Mouse (Mus musculus) hindbrain, embryonic 16.5 days (tissue): Measurements from ENCODE around the gene Plxdc2. TPM values are rescaled to one million over a fixed set of nuclear protein-coding genes. Genes with fewer than 3 reads are reported as not detected.

Experiments
- ATAC-seq: fragments of 200-750 bp; cut with Nextera tagmentation; 2 replicates; pipeline ENCODE4 v1.8.0; 2017; ENCODE audit warnings: moderate TSS enrichment, moderate library complexity
- H3K27ac ChIP-seq: fragments of 300-500 bp; sonication (generic); 2 replicates; pipeline ENCODE4 v1.5.1; 2014; ENCODE audit warnings: low read depth, mild to moderate bottlenecking, control low read depth, low read length, moderate library complexity
- H3K27me3 ChIP-seq: fragments of 300-500 bp; sonication (generic); replicated peaks from 2 replicates; pipeline ENCODE4 v1.6.1; 2014; ENCODE audit warnings: low read length; ENCODE audit not compliant: control insufficient read depth, insufficient read depth
- H3K36me3 ChIP-seq: fragments of 300-500 bp; sonication (generic); 2 replicates; pipeline ENCODE4 v1.6.1; 2014; ENCODE audit warnings: mild to moderate bottlenecking, low read length, moderate library complexity, mixed read lengths; ENCODE audit not compliant: control insufficient read depth, insufficient read depth
- H3K4me1 ChIP-seq: fragments of 300-500 bp; sonication (generic); 2 replicates; pipeline ENCODE4 v1.6.1; 2014; ENCODE audit warnings: low read depth, low read length; ENCODE audit not compliant: control insufficient read depth, insufficient read depth
- H3K4me2 ChIP-seq: fragments of 300-500 bp; sonication (generic); 2 replicates; pipeline ENCODE4 v1.6.1; 2014; ENCODE audit warnings: mild to moderate bottlenecking, low read length, control low read depth, moderate library complexity
- H3K4me3 ChIP-seq: fragments of 300-500 bp; sonication (generic); 2 replicates; pipeline ENCODE4 v1.5.1; 2014; ENCODE audit warnings: mild to moderate bottlenecking, low read length, control low read depth, moderate library complexity
- H3K9ac ChIP-seq: fragments of 300-500 bp; sonication (generic); 2 replicates; pipeline ENCODE4 v1.6.1; 2014; ENCODE audit warnings: low read depth, mild to moderate bottlenecking, control low read depth, low read length, moderate library complexity
- H3K9me3 ChIP-seq: fragments of 300-500 bp; sonication (generic); 2 replicates; pipeline ENCODE4 v1.6.1; 2014; ENCODE audit warnings: mild to moderate bottlenecking, low read length, moderate library complexity; ENCODE audit not compliant: control insufficient read depth
- WGBS: fragments of 180-500 bp; shearing (Covaris S2); extraction: QIAGEN DNeasy Blood & Tissue Kit; methylation state at CpG from one replicate; pipeline ENCODE4 v1.1.7; 2014; 5-methylcytosine and 5-hydroxymethylcytosine counted together
- polyA plus RNA-seq: library from polyadenylated mRNA; unstranded; fragments of >200 nt; fragmentation: Nextera tagmentation; extraction: Ambion mirVana; gene quantifications from 2 replicates; pipeline ENCODE4 v1.2.1, GENCODE M21; 2015

Plxdc2 gene
- polyA plus RNA-seq, 1 experiment from 2014 or later: 30.6 TPM

- Histone ChIP-seq H3K27me3 (no peaks in the 10 kb centered on the region), H3K4me1 (no peaks in the 10 kb centered on the region), H3K4me2 (no peak overlapping the region), H3K36me3 (no peaks in the 10 kb centered on the region), H3K9ac (no peak overlapping the region), H3K9me3 (no peaks in the 10 kb centered on the region), H3K27ac (no peak overlapping the region), H3K4me3 (no peak overlapping the region)
- 51% methylated on average over 3 of the region's 3 CpGs for WGBS
- ATAC-seq: no peak
Observed at GRCm38 (mm10) chr2:16507540-16508230, 151.6 kb downstream of the Plxdc2 start.

- WGBS: 45% methylated on average over 2 of the region's 2 CpGs
- Histone ChIP-seq H3K4me1 (no peaks in the 10 kb centered on the region), H3K4me2 (no peak overlapping the region), H3K4me3 (no peak overlapping the region), H3K9me3 (no peaks in the 10 kb centered on the region), H3K27me3 (no peaks in the 10 kb centered on the region), H3K36me3 (no peaks in the 10 kb centered on the region), H3K9ac (no peak overlapping the region), H3K27ac (no peak overlapping the region)
- ATAC-seq: no peak
Observed at GRCm38 (mm10) chr2:16518148-16518547, 162.0 kb downstream of the Plxdc2 start.

GRCm38 (mm10) chr2:16523427-16523826 is 167.3 kb downstream of the Plxdc2 start:
- Histone ChIP-seq H3K4me3 (no peak overlapping the region), H3K27ac (no peak overlapping the region), H3K9me3 (no peaks in the 10 kb centered on the region), H3K4me1 (no peaks in the 10 kb centered on the region), H3K27me3 (no peaks in the 10 kb centered on the region), H3K9ac (no peak overlapping the region), H3K4me2 (no peak overlapping the region), H3K36me3 (no peaks in the 10 kb centered on the region)
- peak; percentile 85 for ATAC-seq
- 67% methylated on average over 1 of the region's 1 CpGs for WGBS

GRCm38 (mm10) chr2:16532244-16532643 is 176.1 kb downstream of the Plxdc2 start:
- no peak overlapping the region for H3K4me2 ChIP-seq
- H3K27me3 ChIP-seq: no peaks in the 10 kb centered on the region
- no peak overlapping the region for H3K4me3 ChIP-seq
- H3K9me3 ChIP-seq: no peaks in the 10 kb centered on the region
- no peak for ATAC-seq
- H3K4me1 ChIP-seq: no peaks in the 10 kb centered on the region
- 27% methylated on average over 1 of the region's 1 CpGs for WGBS
- no peak overlapping the region for H3K9ac ChIP-seq
- H3K36me3 ChIP-seq: no peaks in the 10 kb centered on the region
- no peak overlapping the region for H3K27ac ChIP-seq

- Histone ChIP-seq H3K9ac (no peak overlapping the region), H3K4me1 (no peaks in the 10 kb centered on the region), H3K27ac (no peak overlapping the region), H3K4me2 (no peak overlapping the region), H3K27me3 (no peaks in the 10 kb centered on the region), H3K9me3 (no peaks in the 10 kb centered on the region), H3K36me3 (no peaks in the 10 kb centered on the region), H3K4me3 (no peak overlapping the region)
- 85% methylated on average over 2 of the region's 2 CpGs for WGBS
- ATAC-seq: no peak
Observed at GRCm38 (mm10) chr2:16534566-16534965, 178.5 kb downstream of the Plxdc2 start.

GRCm38 (mm10) chr2:16541226-16541625 is 185.1 kb downstream of the Plxdc2 start:
- Histone ChIP-seq H3K9me3 (no peaks in the 10 kb centered on the region), H3K9ac (no peak overlapping the region), H3K27me3 (no peaks in the 10 kb centered on the region), H3K36me3 (no peaks in the 10 kb centered on the region), H3K4me3 (no peak overlapping the region), H3K4me1 (no peaks in the 10 kb centered on the region), H3K27ac (no peak overlapping the region), H3K4me2 (no peak overlapping the region)
- ATAC-seq: no peak
- 59% methylated on average over 3 of the region's 3 CpGs for WGBS

GRCm38 (mm10) chr2:16545207-16545606 is 189.1 kb downstream of the Plxdc2 start:
- Histone ChIP-seq H3K9me3 (no peaks in the 10 kb centered on the region), H3K36me3 (no peaks in the 10 kb centered on the region), H3K27ac (no peak overlapping the region), H3K4me1 (no peaks in the 10 kb centered on the region), H3K9ac (no peak overlapping the region), H3K4me2 (no peak overlapping the region), H3K4me3 (no peak overlapping the region), H3K27me3 (no peaks in the 10 kb centered on the region)
- no peak for ATAC-seq
- WGBS: 48% methylated on average over 3 of the region's 3 CpGs

GRCm38 (mm10) chr2:16559287-16559686 is 203.2 kb downstream of the Plxdc2 start:
- no peak for ATAC-seq
- H3K4me1 ChIP-seq: no peaks in the 10 kb centered on the region
- H3K4me2 ChIP-seq: no peak overlapping the region
- no peaks in the 10 kb centered on the region for H3K9me3 ChIP-seq
- no peaks in the 10 kb centered on the region for H3K36me3 ChIP-seq
- no peak overlapping the region for H3K4me3 ChIP-seq
- no peaks in the 10 kb centered on the region for H3K27me3 ChIP-seq
- H3K27ac ChIP-seq: no peak overlapping the region
- 43% methylated on average over 4 of the region's 4 CpGs for WGBS
- no peak overlapping the region for H3K9ac ChIP-seq

GRCm38 (mm10) chr2:16568263-16568662 is 212.2 kb downstream of the Plxdc2 start:
- no peak for ATAC-seq
- Histone ChIP-seq H3K4me3 (no peak overlapping the region), H3K4me2 (no peak overlapping the region), H3K36me3 (no peaks in the 10 kb centered on the region), H3K9me3 (no peaks in the 10 kb centered on the region), H3K27me3 (no peaks in the 10 kb centered on the region), H3K9ac (no peak overlapping the region), H3K27ac (no peak overlapping the region), H3K4me1 (no peaks in the 10 kb centered on the region)
- WGBS: 97% methylated on average over 2 of the region's 2 CpGs
